Mouse (Mus musculus) ES-E14 (cell line): ENCODE measurements around the gene Arl2.

Source experiments
- CHD2 ChIP-seq: IDR thresholded peaks from 2 replicates; pipeline ENCODE4 v1.6.1; 2014; ENCODE audit warnings: mild to moderate bottlenecking, low read depth, low read length, inconsistent platforms
- HCFC1 ChIP-seq: IDR thresholded peaks from 2 replicates; pipeline ENCODE4 v1.6.1; 2012; ENCODE audit warnings: low read length, inconsistent platforms, borderline replicate concordance; ENCODE audit not compliant: insufficient read depth
- MAFK ChIP-seq: IDR thresholded peaks from 2 replicates; pipeline ENCODE4 v1.6.1; 2014; ENCODE audit warnings: mild to moderate bottlenecking, low read depth, low read length, inconsistent platforms; ENCODE audit not compliant: insufficient read depth
- ZC3H11A ChIP-seq: IDR thresholded peaks from 2 replicates; pipeline ENCODE4 v1.6.1; 2012; ENCODE audit warnings: low read depth, mild to moderate bottlenecking, inconsistent platforms, low read length, borderline replicate concordance
- ZNF384 ChIP-seq: IDR thresholded peaks from 2 replicates; pipeline ENCODE4 v1.6.1; 2012; ENCODE audit warnings: low read depth, low read length, inconsistent platforms

DNA sequence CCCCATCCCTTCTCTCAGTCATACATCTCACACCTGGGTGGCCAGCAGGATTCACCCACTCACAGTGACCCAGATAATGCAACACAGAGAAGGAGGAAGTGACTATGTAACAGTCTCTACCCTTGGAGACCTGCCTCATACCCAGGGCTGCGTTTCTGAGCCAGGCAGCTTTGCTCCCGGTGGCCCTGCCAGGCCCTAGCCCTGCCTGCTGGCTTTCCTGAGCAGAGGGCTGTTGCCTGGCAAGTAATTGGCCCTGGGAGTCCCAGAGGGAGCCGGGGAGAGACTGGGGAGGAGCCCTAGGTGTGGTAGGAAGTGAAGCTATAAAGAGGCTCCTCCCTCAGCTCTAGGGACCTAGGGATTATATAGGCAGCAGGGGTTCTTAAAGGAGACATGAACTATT is 41.2 kb upstream of the Arl2 start:
- TF ChIP-seq CHD2, result no peak
- TF ChIP-seq HCFC1, result no peak
- no peak for TF ChIP-seq ZNF384
- no peak for TF ChIP-seq MAFK
- TF ChIP-seq ZC3H11A, result no peak
